Mouse (Mus musculus) C2C12 (cell line): Measurements from ENCODE around the gene Fkbp7.

Experiments used
- CEBPB ChIP-seq: IDR thresholded peaks from one replicate; pipeline ENCODE4 v1.6.1; 2011; ENCODE audit warnings: low read depth, mild to moderate bottlenecking, control low read depth, moderate library complexity
- CTCF ChIP-seq: IDR thresholded peaks from one replicate; pipeline ENCODE4 v1.5.1; 2011; ENCODE audit not compliant: control insufficient read depth, insufficient read depth, insufficient read length
- FOSL1 ChIP-seq: IDR thresholded peaks from one replicate; pipeline ENCODE4 v1.8.0; 2011; ENCODE audit warnings: mild to moderate bottlenecking, low read length; ENCODE audit not compliant: poor library complexity, insufficient read depth, severe bottlenecking
- MAX ChIP-seq: IDR thresholded peaks from one replicate; pipeline ENCODE4 v1.6.1; 2011; ENCODE audit warnings: mild to moderate bottlenecking, control low read depth
- MYOD1 ChIP-seq: IDR thresholded peaks from one replicate; pipeline ENCODE4 v1.6.1; 2011; ENCODE audit warnings: low read depth; ENCODE audit not compliant: control insufficient read depth, insufficient read length
- MYOG ChIP-seq: IDR thresholded peaks from one replicate; pipeline ENCODE4 v1.6.1; 2011; ENCODE audit not compliant: control insufficient read depth, insufficient read length; ENCODE audit errors: extremely low read depth
- USF1 ChIP-seq: IDR thresholded peaks from one replicate; pipeline ENCODE4 v1.6.1; 2011; ENCODE audit warnings: low read depth, mild to moderate bottlenecking, control low read depth, moderate library complexity

DNA sequence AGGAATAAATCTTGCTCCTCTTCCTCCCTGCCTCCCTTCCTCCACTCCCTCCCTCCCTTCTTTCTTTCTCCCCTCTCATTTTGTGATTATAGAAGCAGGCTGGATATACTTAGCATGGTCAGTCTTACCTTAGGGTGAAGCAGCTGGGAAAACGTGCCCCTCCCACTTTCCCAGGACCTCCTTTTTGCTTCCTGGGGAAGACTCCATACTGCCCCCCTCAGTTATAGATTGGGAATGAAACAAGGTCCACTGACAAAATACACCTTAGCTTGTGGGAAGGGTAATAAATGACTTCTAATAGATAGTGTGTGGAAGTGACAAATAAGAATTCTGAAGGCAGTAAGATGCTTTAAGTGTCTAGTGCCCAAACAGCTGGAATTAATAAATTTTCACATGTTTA is 16.9 kb downstream of the Fkbp7 start:
- TF ChIP-seq CTCF, result no peak
- no peak for TF ChIP-seq MYOD1
- no peak for TF ChIP-seq CEBPB
- no peak for TF ChIP-seq MAX
- no peak for TF ChIP-seq USF1
- no peak for TF ChIP-seq MYOG
- TF ChIP-seq FOSL1, result no peak
